15 mouse cellular contexts compared by ENCODE assay signal in genomic region chr7:142645045-142645444, GRCm38 (mm10). TPM values are rescaled to one million over a fixed set of nuclear protein-coding genes. Genes with fewer than 3 reads are reported as not detected.
DNase-seq lines count a peak whose midpoint lies in the region; ATAC-seq and TF ChIP-seq lines count a peak whose summit lies in the region.
"Had no signal": no experiment of that assay in that cellular context is flagged by ENCODE, and none has a peak within 500 bp of the region (broad histone marks: within the 10 kb centered on the region; RNA-seq: fewer than 3 reads in every experiment).

No protein-coding gene starts in this region.

- no peaks in the 10 kb centered on the region for H3K27me3 ChIP-seq in heart, embryonic 15.5 days
- no peaks in the 10 kb centered on the region for H3K27me3 ChIP-seq in embryonic facial prominence, embryonic 10.5 days (replicated peaks; ENCODE audit: low read depth, poor library complexity, severe bottlenecking)
- H3K27me3 ChIP-seq in limb, embryonic 13.5 days = no peaks in the 10 kb centered on the region
- H3K27me3 ChIP-seq: lung, embryonic 15.5 days had no signal

- no peaks in the 10 kb centered on the region for H3K36me3 ChIP-seq in heart, embryonic 15.5 days
- no peaks in the 10 kb centered on the region for H3K36me3 ChIP-seq in embryonic facial prominence, embryonic 10.5 days (replicated peaks)
- no peaks in the 10 kb centered on the region for H3K36me3 ChIP-seq in limb, embryonic 13.5 days
- H3K36me3 ChIP-seq: lung, embryonic 15.5 days had no signal

- H3K27ac ChIP-seq in heart, embryonic 15.5 days = peak overlapping the region; percentile 88
- peak overlapping the region; percentile 69 for H3K27ac ChIP-seq in embryonic facial prominence, embryonic 10.5 days (replicated peaks)
- peak overlapping the region; percentile 58 for H3K27ac ChIP-seq in limb, embryonic 13.5 days
- no peak overlapping the region for H3K27ac ChIP-seq in left cerebral cortex, adult 2 months
- H3K27ac ChIP-seq: lung, embryonic 15.5 days had no signal

- WGBS in heart, embryonic 15.5 days = 5% methylated on average over 5 of the region's 5 CpGs
- WGBS in embryonic facial prominence, embryonic 10.5 days = 27% methylated on average over 5 of the region's 5 CpGs
- 11% methylated on average over 5 of the region's 5 CpGs for WGBS in limb, embryonic 13.5 days

- no peak overlapping the region for H3K9ac ChIP-seq in heart, embryonic 15.5 days
- no peak overlapping the region for H3K9ac ChIP-seq in limb, embryonic 13.5 days
- H3K9ac ChIP-seq: lung, embryonic 15.5 days had no signal

- H3K4me3 ChIP-seq in heart, embryonic 15.5 days = no peak overlapping the region
- H3K4me3 ChIP-seq in embryonic facial prominence, embryonic 10.5 days = no peak overlapping the region
- no peak overlapping the region for H3K4me3 ChIP-seq in limb, embryonic 13.5 days
- H3K4me3 ChIP-seq in left cerebral cortex, adult 2 months = no peak overlapping the region
- H3K4me3 ChIP-seq: lung, embryonic 15.5 days had no signal

- no peak for DNase-seq in heart, adult 18-20 months
- DNase-seq in NIH3T3 (ENCODE audit: low read depth) = peak; percentile 69
- peak; percentile 70 for DNase-seq in embryonic facial prominence, embryonic 10.5 days (ENCODE audit: low spot score)
- no peak for DNase-seq in layer of hippocampus, adult 9-11 months
- no peak for DNase-seq in left cerebral cortex, adult 2 months (ENCODE audit: extremely low spot score in 1 of 2, low spot score in 2 of 2)
- DNase-seq: cerebellum, adult 11 months; kidney, adult 8-10 months; thymus, postnatal 25 days had no signal

- no peaks in the 10 kb centered on the region for H3K9me3 ChIP-seq in heart, embryonic 15.5 days (replicated peaks)
- H3K9me3 ChIP-seq in embryonic facial prominence, embryonic 10.5 days = 0 out of 2 replicates have a peak, but pooled peaks cover 4% of the 10 kb centered on the region
- H3K9me3 ChIP-seq in limb, embryonic 13.5 days = peaks cover 5% of the 10 kb centered on the region; the same call in 1 of the 2 replicates
- H3K9me3 ChIP-seq: lung, embryonic 15.5 days had no signal

- H3K4me2 ChIP-seq in heart, embryonic 15.5 days = 0 out of 2 replicates have a peak overlapping the region, but pooled peaks have one; percentile 14
- no peak overlapping the region for H3K4me2 ChIP-seq in limb, embryonic 13.5 days (replicated peaks)
- H3K4me2 ChIP-seq: lung, embryonic 15.5 days; midbrain, embryonic 11.5 days had no signal

- TF ChIP-seq CTCF in left cerebral cortex, adult 2 months (IDR thresholded peaks at IDR 0.05) = no peak

- intact Hi-C loops in left cerebral cortex, adult 2 months (cut with DNase I) = no loop called here

- peaks cover 20% of the 10 kb centered on the region for H3K4me1 ChIP-seq in heart, embryonic 15.5 days (replicated peaks)
- peaks cover 22% of the 10 kb centered on the region for H3K4me1 ChIP-seq in embryonic facial prominence, embryonic 10.5 days
- peaks cover 22% of the 10 kb centered on the region for H3K4me1 ChIP-seq in limb, embryonic 13.5 days

- ATAC-seq in heart, embryonic 15.5 days (replicated peaks; ENCODE audit: insufficient number of reproducible peaks, insufficient read depth, low FRiP score, low read depth) = peak; percentile 83
- ATAC-seq in limb, embryonic 13.5 days (ENCODE audit: low FRiP score, low read depth) = 0 out of 2 replicates have a peak, but pooled peaks have one; percentile 55
- ATAC-seq: activated CD4-positive, CD25-positive, alpha-beta regulatory T cell, adult 4 months had no signal

RNA-seq across cellular contexts. Expression of gene Igf2, which starts 21.6 kb away (rescaled TPM):
- polyA plus RNA-seq in heart, embryonic 15.5 days (2015; fragmentation: Nextera tagmentation; extraction: Ambion mirVana) = 1,178 and 1,276 TPM in 2 replicates
- total RNA-seq in heart, adult 18-20 months (2021) = 10 to 100 TPM; 47.4 to 56.7 TPM
- 360 and 378 TPM in 2 replicates for polyA plus RNA-seq in embryonic facial prominence, embryonic 10.5 days (2016; fragmentation: Nextera tagmentation; extraction: Ambion mirVana)
- polyA plus RNA-seq in limb, embryonic 13.5 days (2015; fragmentation: Nextera tagmentation; extraction: Ambion mirVana) = 1,260 and 1,271 TPM in 2 replicates
- total RNA-seq in left cerebral cortex, adult 2 months (2021) = 100 to 1,000 TPM in 1 of 2 experiments, 10 to 100 TPM in 1; 67.4 to 120 TPM
- total RNA-seq: common myeloid progenitor, adult 5-6 weeks had no signal

RNA-seq across cellular contexts. Expression of gene Gm49394, which starts 24.7 kb away (rescaled TPM):
- not detected in 2 replicates for polyA plus RNA-seq in heart, embryonic 15.5 days (2015; fragmentation: Nextera tagmentation; extraction: Ambion mirVana)
- total RNA-seq in heart, adult 18-20 months (2021) = not detected
- polyA plus RNA-seq in embryonic facial prominence, embryonic 10.5 days (2016; fragmentation: Nextera tagmentation; extraction: Ambion mirVana) = not detected in 2 replicates
- 0.23 TPM in 1 of 2 replicates, not detected in the other for polyA plus RNA-seq in limb, embryonic 13.5 days (2015; fragmentation: Nextera tagmentation; extraction: Ambion mirVana)
- total RNA-seq in left cerebral cortex, adult 2 months (2021) = under 1 TPM in 1 of 2 experiments, not detected in 1; 0.11 TPM
- total RNA-seq: common myeloid progenitor, adult 5-6 weeks had no signal
- polyA plus RNA-seq: activated CD4-positive, CD25-positive, alpha-beta regulatory T cell, adult 4 months; gonadal fat pad, adult 2 months; midbrain, embryonic 11.5 days had no signal

Comparison
In these comparisons a context has a peak if more than half of its experiments do, and no peak if none do; other contexts are left out.
1. DNase-seq: peak in NIH3T3 (single experiment) and embryonic facial prominence, embryonic 10.5 days (single experiment); none in heart, adult 18-20 months (0 of 2), layer of hippocampus, adult 9-11 months (single experiment) and left cerebral cortex, adult 2 months (0 of 2).